Mouse (Mus musculus) liver, postnatal 0 days (tissue): ENCODE measurements at regions not wholly inside any gene's neighbourhood (a gene's known extent, or its start where the extent isn't known, plus 50 kb on each side); places are given as distances from the start of the nearest gene placed in this dataset.
A peak's percentile ranks its signal among the peaks of the same experiment; 100 is the strongest.

ENCODE experiments used
- ATAC-seq: fragments of 200-750 bp; cut with Nextera tagmentation; 2 replicates; pipeline ENCODE4 v1.8.0; 2017; ENCODE audit warnings: mild to moderate bottlenecking, moderate library complexity
- DNase-seq: peaks from one replicate; pipeline ENCODE4 v3.0.0-alpha.2; 2016
- H3K27ac ChIP-seq: fragments of 300-500 bp; sonication (generic); 2 replicates; pipeline ENCODE4 v1.5.1; 2014; ENCODE audit warnings: antibody characterized with exemption, moderate library complexity, mild to moderate bottlenecking, low read depth
- H3K27me3 ChIP-seq: fragments of 300-500 bp; sonication (generic); 2 replicates; pipeline ENCODE4 v1.6.1; 2014; ENCODE audit warnings: low read length, control low read depth, mixed read lengths; ENCODE audit not compliant: insufficient read depth
- H3K36me3 ChIP-seq: fragments of 300-500 bp; sonication (generic); replicated peaks from 2 replicates; pipeline ENCODE4 v1.6.1; 2014; ENCODE audit warnings: mild to moderate bottlenecking, control low read depth, low read length, moderate library complexity, mixed read lengths; ENCODE audit not compliant: insufficient read depth
- H3K4me1 ChIP-seq: fragments of 300-500 bp; sonication (generic); 2 replicates; pipeline ENCODE4 v1.6.1; 2014; ENCODE audit warnings: antibody characterized with exemption, mild to moderate bottlenecking, control low read depth; ENCODE audit not compliant: insufficient read depth
- H3K4me2 ChIP-seq: fragments of 300-500 bp; sonication (generic); 2 replicates; pipeline ENCODE4 v1.6.1; 2014; ENCODE audit warnings: low read depth, mild to moderate bottlenecking, low read length, moderate library complexity, mixed read lengths
- H3K4me3 ChIP-seq: fragments of 300-500 bp; sonication (generic); 2 replicates; pipeline ENCODE4 v1.5.1; 2014; ENCODE audit warnings: low read depth, low read length
- H3K9ac ChIP-seq: fragments of 300-500 bp; sonication (generic); replicated peaks from 2 replicates; pipeline ENCODE4 v1.6.1; 2014; ENCODE audit warnings: mild to moderate bottlenecking, moderate library complexity
- H3K9me3 ChIP-seq: fragments of 300-500 bp; sonication (generic); 2 replicates; pipeline ENCODE4 v1.6.1; 2016; ENCODE audit warnings: mild to moderate bottlenecking, control low read depth, low read length, mixed read lengths
- CTCF ChIP-seq: sonication (generic); IDR thresholded peaks from 2 replicates; pipeline ENCODE4 v1.5.1; 2016; ENCODE audit warnings: antibody characterized with exemption, low read depth
- EP300 ChIP-seq: IDR thresholded peaks from 2 replicates; pipeline ENCODE4 v1.6.1; 2016; ENCODE audit warnings: antibody characterized with exemption, low read depth, mild to moderate bottlenecking
- WGBS: fragments of 180-500 bp; shearing (Covaris S2); extraction: QIAGEN DNeasy Blood & Tissue Kit; methylation state at CpG from one replicate; pipeline ENCODE4 v1.1.7; 2014; ENCODE audit not compliant: insufficient replicate concordance; 5-methylcytosine and 5-hydroxymethylcytosine counted together

DNA sequence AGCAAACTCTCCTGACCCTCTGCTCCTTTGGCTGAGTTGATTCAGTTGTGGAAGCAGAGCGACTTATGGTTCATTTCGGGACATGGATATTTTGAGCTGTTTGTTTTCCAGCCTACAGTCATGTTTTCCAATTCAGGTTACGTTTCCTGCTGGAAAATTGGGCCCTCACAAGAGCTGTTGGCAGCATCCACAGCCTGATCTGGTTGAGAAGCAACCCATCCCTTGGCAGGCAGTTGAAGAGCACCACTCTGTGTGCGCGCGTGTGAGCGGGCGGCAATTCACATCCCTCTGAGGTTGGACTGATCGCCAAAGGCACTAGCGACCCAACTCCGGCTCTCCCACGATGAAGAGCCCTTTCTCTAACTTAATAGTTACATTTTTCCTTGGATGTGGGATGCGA is 457.1 kb downstream of the Tmem38b start:
- no peak overlapping the region for H3K9ac ChIP-seq

DNA sequence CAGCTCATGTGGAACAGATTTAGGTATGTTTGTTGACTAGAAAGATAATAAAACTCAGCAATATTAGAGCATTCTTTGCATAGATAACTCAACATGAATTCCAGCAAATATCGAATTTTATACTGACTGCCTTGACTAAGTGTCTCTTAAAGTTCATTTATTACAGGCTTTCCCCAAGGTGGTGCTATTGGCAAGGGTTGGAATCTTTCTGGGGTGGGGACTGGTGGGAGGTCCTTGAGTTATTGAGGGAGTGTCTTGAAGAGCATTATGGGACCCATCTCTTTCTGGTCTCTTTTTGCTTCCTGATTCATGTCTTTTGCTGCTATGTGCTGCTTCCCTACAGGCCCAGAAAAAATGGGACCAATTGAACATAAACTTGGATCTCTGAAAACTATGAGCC is 488.0 kb downstream of the Tmem38b start:
- H3K4me3 ChIP-seq = no peak overlapping the region
- 74% methylated on average over 1 of the region's 1 CpGs for WGBS
- H3K9ac ChIP-seq = no peak overlapping the region
- H3K27me3 ChIP-seq = no peaks in the 10 kb centered on the region
- no peak overlapping the region for H3K4me2 ChIP-seq
- TF ChIP-seq EP300 (no peak), CTCF (0 out of 2 replicates have a peak, but pooled peaks have one; percentile 3)
- DNase-seq (no peak), ATAC-seq (no peak)
- no peaks in the 10 kb centered on the region for H3K9me3 ChIP-seq
- no peak overlapping the region for H3K27ac ChIP-seq
- no peaks in the 10 kb centered on the region for H3K36me3 ChIP-seq
- no peaks in the 10 kb centered on the region for H3K4me1 ChIP-seq

More for the DNA sequence above, 457.1 kb downstream of the Tmem38b start:
- Histone ChIP-seq H3K27me3 (no peaks in the 10 kb centered on the region), H3K36me3 (no peaks in the 10 kb centered on the region), H3K27ac (no peak overlapping the region), H3K9me3 (no peaks in the 10 kb centered on the region), H3K4me3 (no peak overlapping the region), H3K4me1 (no peaks in the 10 kb centered on the region), H3K4me2 (no peak overlapping the region)
- TF ChIP-seq EP300 = no peak
- no peak for TF ChIP-seq CTCF
- DNase-seq = no peak
- no peak for ATAC-seq
- WGBS = 87% methylated on average over 13 of the region's 13 CpGs

DNA sequence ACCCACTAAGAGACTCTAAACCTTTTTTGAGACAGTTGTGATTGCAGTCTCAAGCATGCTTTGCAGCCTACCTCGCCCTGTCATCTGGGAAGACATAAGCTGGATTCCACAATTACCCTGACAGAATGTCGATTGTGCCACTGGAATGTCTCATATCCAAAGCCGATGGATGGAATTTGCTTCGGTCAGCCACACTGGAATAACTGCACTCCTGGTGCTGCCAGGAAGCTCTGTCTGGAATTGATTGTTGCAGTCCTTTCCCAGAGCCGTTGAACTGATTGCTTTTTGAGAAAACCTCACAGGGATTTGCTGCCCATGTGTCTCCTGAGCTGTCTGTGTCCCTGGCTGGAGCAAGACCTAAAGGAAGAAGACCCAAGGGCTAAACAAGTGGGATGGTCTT is 499.0 kb downstream of the Tmem38b start:
- ATAC-seq = no peak
- H3K27me3 ChIP-seq = no peaks in the 10 kb centered on the region

DNA sequence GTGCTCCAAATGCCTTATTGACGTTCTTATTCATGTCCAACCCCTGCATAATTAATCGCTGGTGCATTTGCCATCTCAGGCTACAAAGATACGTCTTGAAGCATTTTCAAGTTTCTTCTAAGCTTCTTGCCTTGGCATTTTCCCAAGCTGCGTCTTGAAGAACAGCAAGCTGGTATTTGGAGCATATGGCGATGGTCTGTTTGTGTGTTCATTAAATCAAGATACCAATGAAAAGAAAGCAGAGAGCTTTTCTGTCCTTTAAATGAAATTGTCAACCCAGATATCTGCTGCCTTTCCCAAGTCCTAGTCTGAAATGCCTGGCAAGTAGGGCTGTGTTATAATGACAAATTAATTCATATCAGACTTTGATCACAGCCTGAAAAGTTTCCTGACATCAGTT is 502.4 kb downstream of the Tmem38b start:
- Histone ChIP-seq H3K9ac (no peak overlapping the region), H3K4me2 (no peak overlapping the region), H3K27me3 (no peaks in the 10 kb centered on the region), H3K4me3 (no peak overlapping the region), H3K9me3 (no peaks in the 10 kb centered on the region), H3K4me1 (no peaks in the 10 kb centered on the region), H3K36me3 (no peaks in the 10 kb centered on the region), H3K27ac (no peak overlapping the region)
- DNase-seq (no peak), ATAC-seq (no peak)
- TF ChIP-seq EP300 = no peak
- no peak for TF ChIP-seq CTCF
- 77% methylated on average over 5 of the region's 5 CpGs for WGBS

More for the DNA sequence above, 499.0 kb downstream of the Tmem38b start:
- TF ChIP-seq CTCF = no peak
- TF ChIP-seq EP300 = no peak
- H3K9me3 ChIP-seq = no peaks in the 10 kb centered on the region
- H3K27ac ChIP-seq = no peak overlapping the region
- no peak overlapping the region for H3K4me2 ChIP-seq
- no peak for DNase-seq
- WGBS = 69% methylated on average over 5 of the region's 5 CpGs
- no peaks in the 10 kb centered on the region for H3K4me1 ChIP-seq
- H3K9ac ChIP-seq = no peak overlapping the region
- no peak overlapping the region for H3K4me3 ChIP-seq
- H3K36me3 ChIP-seq = no peaks in the 10 kb centered on the region

DNA sequence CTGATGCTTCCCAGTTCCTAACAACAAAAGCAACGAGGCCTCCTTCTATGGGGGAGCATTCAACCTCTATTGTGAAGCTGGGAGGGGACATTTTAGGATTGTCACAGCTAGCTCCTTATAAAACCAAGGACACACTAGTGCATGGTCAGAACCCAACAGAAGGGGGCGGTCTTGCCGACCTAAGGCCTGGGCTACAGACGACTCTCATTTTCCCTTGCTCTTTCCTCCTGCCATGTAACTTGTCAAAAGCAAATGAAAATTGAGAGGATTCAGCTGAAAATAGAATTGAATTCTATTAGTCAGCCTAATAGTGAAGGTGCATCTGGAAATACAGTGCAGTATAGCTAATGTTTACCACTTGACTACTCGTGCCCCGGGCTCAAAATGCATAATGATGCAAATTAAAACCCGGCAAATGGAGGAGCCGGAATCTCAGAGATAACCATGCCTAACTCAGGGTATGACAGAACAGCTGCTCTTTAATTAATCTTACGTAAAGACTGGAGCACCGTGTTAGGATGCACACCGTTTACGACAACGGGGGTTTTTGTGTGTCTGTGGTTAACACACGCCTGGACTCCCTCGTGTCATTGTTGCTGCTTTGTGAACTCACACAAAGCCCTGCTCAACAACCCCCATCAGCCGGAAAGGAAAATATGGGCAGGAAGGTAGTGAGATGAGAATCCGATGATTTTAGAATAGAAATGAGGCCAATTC is 503.0 kb downstream of the Tmem38b start:
- WGBS = 74% methylated on average over 17 of the region's 17 CpGs
- no peak overlapping the region for H3K9ac ChIP-seq
- H3K4me3 ChIP-seq = no peak overlapping the region
- no peaks in the 10 kb centered on the region for H3K36me3 ChIP-seq
- ATAC-seq = no peak
- no peaks in the 10 kb centered on the region for H3K9me3 ChIP-seq
- H3K4me2 ChIP-seq = no peak overlapping the region
- no peak overlapping the region for H3K27ac ChIP-seq
- no peaks in the 10 kb centered on the region for H3K27me3 ChIP-seq
- TF ChIP-seq EP300 (no peak), CTCF (0 out of 2 replicates have a peak, but pooled peaks have one; percentile 5)
- no peaks in the 10 kb centered on the region for H3K4me1 ChIP-seq
- no peak for DNase-seq

DNA sequence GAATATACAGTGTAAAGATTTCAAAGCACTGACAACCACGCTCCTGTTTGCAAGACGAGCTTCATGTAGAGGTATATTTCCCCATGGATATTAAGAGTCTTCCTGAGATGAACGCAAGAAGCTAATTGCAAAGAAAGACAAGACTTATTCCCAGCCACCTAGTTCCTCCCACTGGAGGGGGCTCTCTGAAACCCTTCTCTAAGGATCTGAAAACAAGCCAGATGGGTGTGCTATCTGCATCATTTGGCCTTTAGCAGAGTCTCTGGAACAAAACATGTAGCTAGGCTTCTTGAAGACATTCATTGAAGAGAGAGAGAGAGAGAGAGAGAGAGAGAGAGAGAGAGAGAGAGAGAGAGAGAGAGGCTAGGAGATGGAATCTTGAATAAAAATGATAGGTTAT is 504.8 kb downstream of the Tmem38b start:
- Histone ChIP-seq H3K9me3 (no peaks in the 10 kb centered on the region), H3K9ac (no peak overlapping the region), H3K36me3 (no peaks in the 10 kb centered on the region), H3K27me3 (no peaks in the 10 kb centered on the region), H3K27ac (no peak overlapping the region), H3K4me2 (no peak overlapping the region), H3K4me3 (no peak overlapping the region), H3K4me1 (no peaks in the 10 kb centered on the region)
- WGBS = 74% methylated on average over 3 of the region's 3 CpGs
- no peak for DNase-seq
- TF ChIP-seq EP300 (no peak), CTCF (no peak)
- no peak for ATAC-seq
